Mouse (Mus musculus): ENCODE results near the gene Tmem101. TPM values are rescaled to one million over a fixed set of nuclear protein-coding genes. Genes with fewer than 3 reads are reported as not detected.

Gene Tmem101
- 18.5 TPM for polyA plus RNA-seq (2017; shearing (Covaris generic))

DNA sequence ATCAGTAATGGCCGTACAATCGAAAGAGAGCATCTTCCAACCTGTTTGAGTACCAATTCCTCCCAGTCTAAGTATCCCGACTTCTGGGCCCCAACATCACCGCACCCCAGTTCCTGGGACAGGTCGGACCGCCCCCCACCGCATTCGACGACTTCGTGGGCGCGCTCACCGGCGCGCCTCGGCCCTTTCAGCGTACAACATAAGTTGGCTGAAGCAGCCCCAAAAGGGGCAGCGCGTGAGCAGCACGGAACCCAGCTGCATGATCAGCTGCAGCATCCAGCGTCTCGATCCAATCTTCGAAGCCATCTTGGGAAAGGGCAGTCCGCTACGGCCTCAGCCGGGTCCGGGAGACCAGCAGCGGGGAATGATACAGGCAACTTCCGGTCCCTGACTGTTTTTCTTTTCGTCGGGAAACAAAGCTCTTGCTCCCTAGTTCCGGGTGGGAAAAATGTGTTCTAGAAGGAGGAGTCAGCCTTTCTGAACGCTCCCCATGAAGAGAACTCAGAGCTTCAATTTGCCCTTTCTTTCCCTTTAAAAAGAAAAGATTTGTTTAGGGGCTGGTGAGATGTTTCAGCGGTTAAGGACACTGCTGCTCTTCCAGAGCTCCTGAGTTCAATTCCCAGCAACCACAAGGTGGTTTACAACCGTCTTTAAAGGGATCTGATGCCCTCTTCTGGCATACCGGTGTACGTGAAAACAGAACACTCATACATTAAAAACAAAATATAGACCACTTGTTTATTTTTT lies at the start of gene Tmem101:
Gene Tmem101, minus strand, starts transcription at position 366 of the 747 bp plus-strand sequence.

DNA sequence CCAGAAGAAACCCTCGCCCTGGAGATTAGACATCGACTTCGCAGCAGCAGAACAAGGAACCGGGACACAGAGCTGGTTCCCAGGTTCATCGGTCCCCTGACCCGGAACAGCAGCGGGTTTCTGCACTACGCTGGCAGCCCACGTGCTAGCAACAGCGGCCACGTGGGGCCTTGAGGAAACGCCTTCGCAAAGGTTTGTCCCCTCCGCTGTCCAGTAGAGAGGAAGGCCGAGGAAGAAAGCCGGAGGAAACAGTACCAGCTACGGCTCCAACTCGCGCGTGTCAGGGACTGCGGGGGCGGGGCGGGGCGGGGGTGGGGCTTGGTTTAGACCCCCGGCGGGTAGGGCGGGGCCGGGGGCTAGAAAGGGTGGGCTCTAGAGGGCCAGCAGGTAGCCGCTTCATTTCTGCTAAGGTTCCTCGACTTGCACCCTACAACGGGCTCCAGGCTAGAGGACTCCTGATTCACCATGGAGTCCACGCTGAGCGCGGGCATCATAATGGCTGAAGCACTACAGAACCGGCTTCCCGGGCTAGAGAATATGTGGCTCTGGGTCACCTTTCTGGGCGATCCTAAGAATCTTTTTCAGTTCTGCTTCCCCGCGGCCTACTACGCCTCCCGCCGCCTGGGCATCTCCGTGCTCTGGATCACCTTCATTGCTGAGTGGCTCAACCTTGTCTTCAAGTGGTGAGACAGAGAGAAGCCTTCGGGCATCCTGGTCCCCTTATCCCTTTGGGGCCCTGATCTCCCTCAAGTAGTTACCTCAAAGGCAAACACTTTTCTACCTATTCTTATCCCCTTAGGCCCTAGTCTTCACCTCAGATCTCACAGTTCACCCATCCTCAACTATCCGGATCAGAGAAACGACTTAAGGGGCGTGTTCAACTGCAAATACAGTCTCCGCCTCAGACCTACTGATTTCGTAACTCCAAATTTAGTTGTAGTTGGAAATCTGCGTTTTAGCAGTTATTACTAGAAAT lies 33.5 kb upstream of the Tmem101 start, which contains the start of gene G6pc3:
Gene G6pc3, plus strand, starts transcription at position 160 of the 976 bp plus-strand sequence.

DNA sequence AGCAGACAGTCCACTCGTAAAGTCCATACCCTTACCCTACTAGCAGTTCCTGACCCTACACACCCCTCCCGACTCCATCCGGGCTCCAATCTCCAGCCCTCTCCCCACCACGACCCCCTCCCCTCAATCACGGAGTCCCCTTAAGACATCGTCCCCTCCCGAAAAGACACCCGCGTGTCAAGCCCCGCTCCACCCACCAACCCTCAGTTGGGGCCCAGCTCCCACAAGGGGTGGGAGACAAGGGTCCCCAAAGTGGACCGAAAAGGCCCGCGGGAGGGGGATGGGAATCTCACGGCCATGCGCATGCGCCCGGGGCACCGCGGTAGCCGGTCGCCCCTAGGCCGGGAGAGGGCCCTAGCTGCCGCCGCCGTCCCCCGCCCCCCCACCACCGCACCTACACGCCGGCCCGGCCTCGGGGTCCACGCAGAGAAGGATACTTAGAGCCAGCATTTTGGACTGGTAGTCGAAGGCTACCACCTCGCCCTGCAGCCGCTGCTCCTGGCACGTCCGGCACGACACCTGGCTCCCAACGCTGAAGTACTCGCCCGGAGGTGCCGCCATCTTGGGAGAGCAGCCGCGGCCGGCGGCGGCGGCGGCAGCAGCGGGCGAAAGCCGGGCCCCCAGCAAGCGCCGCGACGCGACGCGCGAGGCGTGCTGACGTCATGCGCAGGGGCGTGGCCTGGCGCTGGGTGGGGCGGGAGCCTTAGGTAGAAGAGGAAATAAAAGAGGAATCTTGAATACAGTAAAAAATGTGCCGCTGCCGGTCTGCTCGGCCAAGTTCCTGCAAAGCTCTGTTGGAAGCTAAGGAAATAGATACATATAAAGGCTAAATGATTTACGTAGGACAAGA lies 28.7 kb upstream of the Tmem101 start, which contains the start of gene Lsm12:
Gene Lsm12, minus strand, starts transcription at position 651 of the 850 bp plus-strand sequence.

DNA sequence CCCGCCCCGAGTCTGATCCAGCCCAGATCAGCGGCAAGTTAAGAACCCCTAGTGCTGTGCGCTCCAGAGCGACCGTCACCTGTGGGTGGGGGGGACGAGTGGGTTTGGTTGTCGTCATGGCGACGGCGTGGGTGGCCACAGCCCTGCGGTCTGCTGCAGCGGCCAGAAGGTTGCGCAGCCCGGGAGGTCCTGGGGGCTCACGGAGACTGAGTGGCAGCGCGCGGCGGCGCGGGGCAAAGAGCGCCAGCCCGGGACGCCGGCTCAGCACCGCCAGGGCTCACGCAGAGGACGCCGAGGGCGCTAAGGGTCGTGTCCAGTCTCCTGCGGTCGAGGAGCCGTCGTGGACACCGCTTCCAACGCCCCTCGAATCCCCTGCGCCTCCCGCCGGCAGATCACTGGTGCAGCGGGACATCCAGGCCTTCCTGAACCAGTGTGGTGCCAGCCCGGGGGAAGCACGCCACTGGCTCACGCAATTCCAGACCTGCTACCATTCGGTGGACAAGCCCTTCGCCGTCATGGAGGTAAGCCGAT lies 10.7 kb downstream of the Tmem101 start, which contains the start of gene Nags:
Gene Nags, plus strand, starts transcription at position 43 of the 531 bp plus-strand sequence.

DNA sequence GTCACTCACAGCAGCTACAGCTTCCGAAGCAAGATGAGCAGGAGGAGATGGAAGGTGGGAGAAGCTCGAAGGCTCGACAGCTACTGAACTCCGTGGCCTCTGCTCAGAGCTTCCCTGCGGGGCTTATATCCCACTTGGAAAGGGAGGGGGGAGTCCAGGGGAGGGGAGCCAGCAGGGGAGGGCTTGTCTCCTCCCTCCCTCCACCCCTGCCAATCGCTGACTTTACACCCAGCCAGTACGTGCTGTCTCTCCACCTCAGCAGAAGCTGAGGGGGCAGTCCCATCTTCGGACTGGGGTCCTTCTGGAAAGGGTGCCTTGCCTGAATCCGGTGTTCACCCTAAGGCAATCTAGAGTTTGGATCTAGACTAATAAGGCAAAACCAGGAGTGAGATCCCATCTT lies 48.5 kb downstream of the Tmem101 start, which contains the start of gene Pyy:
Gene Pyy, minus strand, starts transcription at position 101 of the 400 bp plus-strand sequence.

Other genes starting within 250 kb of the Tmem101 start
- gene Sost, start 189.4 kb downstream of the Tmem101 start, polyA plus RNA-seq (2017; shearing (Covaris generic)): not detected
- not detected for gene Cfap97d1, start 172.1 kb downstream of the Tmem101 start, polyA plus RNA-seq (2017; shearing (Covaris generic))
- gene Dusp3, start 169.4 kb downstream of the Tmem101 start, polyA plus RNA-seq (2017; shearing (Covaris generic)): 0.46 TPM
- not detected for gene Mpp3, start 127.9 kb downstream of the Tmem101 start, polyA plus RNA-seq (2017; shearing (Covaris generic))
- not detected for gene Cd300lg, start 114.9 kb downstream of the Tmem101 start, polyA plus RNA-seq (2017; shearing (Covaris generic))
- 5.1 TPM for gene Mpp2, start 67.9 kb downstream of the Tmem101 start, polyA plus RNA-seq (2017; shearing (Covaris generic))
- not detected for gene Ppy, start 55.1 kb downstream of the Tmem101 start, polyA plus RNA-seq (2017; shearing (Covaris generic))
- not detected for gene Pyy, start 48.6 kb downstream of the Tmem101 start, polyA plus RNA-seq (2017; shearing (Covaris generic))
- gene Nags, start 10.9 kb downstream of the Tmem101 start, polyA plus RNA-seq (2017; shearing (Covaris generic)): not detected
- gene Lsm12, start 28.9 kb upstream of the Tmem101 start, polyA plus RNA-seq (2017; shearing (Covaris generic)): 52.4 TPM
- 52.7 TPM for gene G6pc3, start 33.2 kb upstream of the Tmem101 start, polyA plus RNA-seq (2017; shearing (Covaris generic))
- 17.5 TPM for gene Hdac5, start 73.8 kb upstream of the Tmem101 start, polyA plus RNA-seq (2017; shearing (Covaris generic))
- gene BC030867, start 92.5 kb upstream of the Tmem101 start, polyA plus RNA-seq (2017; shearing (Covaris generic)): 1.1 TPM
- not detected for gene Asb16, start 112.3 kb upstream of the Tmem101 start, polyA plus RNA-seq (2017; shearing (Covaris generic))
- gene Tmub2, start 128.5 kb upstream of the Tmem101 start, polyA plus RNA-seq (2017; shearing (Covaris generic)): 66.1 TPM
- gene Atxn7l3, start 140.2 kb upstream of the Tmem101 start, polyA plus RNA-seq (2017; shearing (Covaris generic)): 9.2 TPM
- gene Ubtf, start 163.3 kb upstream of the Tmem101 start, polyA plus RNA-seq (2017; shearing (Covaris generic)): 71.5 TPM
- 0.79 TPM for gene Slc4a1, start 209.8 kb upstream of the Tmem101 start, polyA plus RNA-seq (2017; shearing (Covaris generic))
- gene Rundc3a, start 237.0 kb upstream of the Tmem101 start, polyA plus RNA-seq (2017; shearing (Covaris generic)): 15.9 TPM

Measured in CD4-positive, CD25-positive, alpha-beta regulatory T cell, adult 9 weeks (primary cell).